Mouse (Mus musculus) c-Kit-positive CD71-positive TER-119-negative erythroid progenitor cells, embryonic 14.5 days (primary cell): ENCODE measurements around the gene Cep57l1.

Source experiments
- DNase-seq: peaks from one replicate; pipeline ENCODE4 v3.0.0-alpha.2; 2013; ENCODE audit warnings: low read depth

Cep57l1 gene

GRCm38 (mm10) chr10:41737245-41737644, 72.4 kb downstream of the Cep57l1 start:
- no peak for DNase-seq

DNA sequence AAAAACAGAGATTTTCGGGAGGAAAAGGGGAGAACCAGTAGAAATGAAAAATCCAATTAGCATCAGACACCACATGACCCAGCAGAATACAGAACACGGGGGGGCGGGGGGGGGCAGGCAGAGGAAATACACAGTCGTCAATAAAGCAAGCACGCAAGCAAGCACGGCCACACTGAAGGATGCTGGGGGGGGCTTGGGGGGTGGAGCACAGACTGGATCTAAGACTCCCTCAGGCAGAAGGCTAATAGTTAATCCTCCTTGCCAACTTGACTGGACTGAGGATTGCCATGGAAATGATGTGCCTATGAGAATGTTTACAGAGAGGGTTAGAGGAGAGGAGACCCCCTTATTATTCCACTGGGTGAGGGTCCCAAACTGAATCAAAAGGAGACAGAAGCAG, 74.3 kb downstream of the Cep57l1 start:
- DNase-seq, result no peak

DNA sequence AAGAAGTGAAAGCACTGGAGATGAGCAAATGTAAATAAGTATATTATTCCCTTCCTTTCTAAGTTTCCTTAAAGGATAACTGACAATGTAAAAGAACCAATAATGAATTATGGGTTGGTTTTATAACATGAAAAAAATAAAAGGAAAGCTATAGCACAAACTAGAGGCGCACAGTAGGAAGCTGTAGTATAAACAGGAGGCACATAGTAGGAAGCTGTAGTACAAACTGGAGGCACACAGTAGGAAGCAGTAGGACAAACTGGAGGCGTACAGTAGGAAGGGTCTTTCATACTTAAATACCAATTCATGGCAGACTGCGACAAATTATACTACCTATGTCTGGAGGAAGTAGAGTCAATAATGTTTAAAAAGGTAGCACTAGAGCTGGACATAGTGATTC, 76.5 kb downstream of the Cep57l1 start:
- no peak for DNase-seq

DNA sequence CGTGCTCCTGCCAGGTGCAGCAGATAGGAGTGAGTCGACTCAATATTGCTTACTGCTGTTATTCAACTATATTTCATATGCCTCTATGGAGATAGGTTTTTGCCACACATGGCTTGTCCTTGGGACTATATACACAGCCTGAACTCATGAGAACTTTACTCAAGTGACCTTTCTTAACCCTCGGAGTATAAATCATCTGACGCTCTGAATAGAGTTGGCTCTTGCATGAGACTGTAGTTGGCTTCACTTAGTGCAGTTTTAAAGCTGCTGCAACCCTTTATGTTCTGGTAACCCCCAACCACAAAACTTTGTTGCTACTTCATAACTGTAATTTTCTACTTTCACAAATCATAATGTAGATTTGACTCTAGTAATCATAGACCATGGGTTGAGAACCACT, 77.7 kb downstream of the Cep57l1 start:
- DNase-seq, result no peak

- DNase-seq, result no peak
These were observed 78.9 kb downstream of the Cep57l1 start for GRCm38 (mm10) chr10:41730746-41731145.

- DNase-seq, result no peak
These were observed 83.5 kb downstream of the Cep57l1 start for GRCm38 (mm10) chr10:41726215-41726614.

- no peak for DNase-seq
These were observed 90.1 kb downstream of the Cep57l1 start for GRCm38 (mm10) chr10:41719587-41719986.

GRCm38 (mm10) chr10:41716029-41716897, 93.4 kb downstream of the Cep57l1 start, which contains the start of gene Ccdc162:
TSS of gene Ccdc162 (minus strand) at chr10:41716634.
- DNase-seq, result no peak

DNA sequence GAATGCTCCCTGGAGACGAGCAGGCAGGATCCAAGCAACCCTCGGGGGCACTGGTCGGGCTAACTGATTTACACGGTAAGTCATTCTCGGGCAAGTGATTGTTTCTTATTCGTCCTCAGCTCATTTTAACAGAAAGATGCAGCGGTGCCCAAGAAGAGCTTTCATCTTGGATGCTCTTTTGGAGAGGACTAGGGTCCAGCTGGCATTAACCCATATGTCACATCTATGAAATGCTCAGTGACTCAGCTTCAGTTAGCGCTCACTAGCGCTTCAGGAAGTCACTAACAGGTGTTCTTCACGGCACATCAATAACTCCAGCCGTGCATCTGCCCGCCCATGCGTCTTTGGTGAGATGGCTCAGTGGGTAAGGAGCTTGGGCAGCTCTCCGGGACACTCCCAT, 94.1 kb downstream of the Cep57l1 start:
- no peak for DNase-seq

- no peak for DNase-seq
These were observed 98.2 kb downstream of the Cep57l1 start for GRCm38 (mm10) chr10:41711467-41711866.

GRCm38 (mm10) chr10:41710773-41711172, 98.9 kb downstream of the Cep57l1 start:
- DNase-seq, result no peak

- DNase-seq, result no peak
These were observed 100.3 kb downstream of the Cep57l1 start for GRCm38 (mm10) chr10:41709341-41709740.

- DNase-seq, result no peak
These were observed 110.0 kb downstream of the Cep57l1 start for GRCm38 (mm10) chr10:41699669-41700068.

- no peak for DNase-seq
These were observed 112.6 kb downstream of the Cep57l1 start for GRCm38 (mm10) chr10:41697040-41697439.

DNA sequence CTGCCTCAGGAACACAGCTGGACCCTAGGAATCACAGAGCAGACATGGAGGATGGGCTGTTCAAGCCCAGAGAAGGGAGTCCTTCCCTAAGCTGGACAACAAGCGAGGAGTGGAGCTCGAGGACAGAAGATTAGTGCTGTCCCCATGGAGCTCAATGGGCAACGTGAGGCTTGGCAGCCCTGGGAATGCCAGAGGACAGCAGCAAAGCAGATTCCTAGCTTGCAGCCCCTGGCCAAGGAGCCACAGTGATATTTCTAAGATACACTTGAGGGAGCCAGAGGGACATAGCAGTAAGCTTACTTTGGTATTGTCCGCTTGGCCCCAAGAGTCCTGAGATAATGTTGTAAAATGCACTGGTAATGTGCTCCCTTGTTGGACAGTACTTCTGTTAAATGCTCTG, 118.7 kb downstream of the Cep57l1 start:
- no peak for DNase-seq

- peak; percentile 44 for DNase-seq
These were observed 119.5 kb downstream of the Cep57l1 start for GRCm38 (mm10) chr10:41689941-41690887.

DNA sequence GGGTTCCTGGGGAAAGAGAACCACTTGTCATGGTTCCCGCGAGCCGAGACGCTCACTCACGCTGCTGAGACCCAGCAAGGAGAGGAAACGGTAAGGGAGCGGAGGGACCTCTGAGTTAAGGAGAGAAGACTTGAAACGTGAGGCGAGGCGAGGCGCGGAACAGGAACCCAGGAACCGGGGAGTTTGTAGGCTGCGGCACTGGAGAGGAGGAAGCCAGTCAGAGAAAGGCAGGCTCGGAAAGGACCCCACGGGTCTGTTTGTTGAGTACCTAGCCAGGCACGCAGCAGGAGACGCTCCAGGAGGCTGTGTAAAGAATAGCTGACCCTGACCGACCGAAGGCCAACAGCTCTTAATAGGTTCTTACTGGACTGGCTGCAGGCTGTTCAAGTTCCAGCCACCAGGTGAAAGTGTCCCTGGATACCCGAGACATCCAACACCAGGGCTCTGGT, 125.1 kb downstream of the Cep57l1 start:
- no peak for DNase-seq

DNA sequence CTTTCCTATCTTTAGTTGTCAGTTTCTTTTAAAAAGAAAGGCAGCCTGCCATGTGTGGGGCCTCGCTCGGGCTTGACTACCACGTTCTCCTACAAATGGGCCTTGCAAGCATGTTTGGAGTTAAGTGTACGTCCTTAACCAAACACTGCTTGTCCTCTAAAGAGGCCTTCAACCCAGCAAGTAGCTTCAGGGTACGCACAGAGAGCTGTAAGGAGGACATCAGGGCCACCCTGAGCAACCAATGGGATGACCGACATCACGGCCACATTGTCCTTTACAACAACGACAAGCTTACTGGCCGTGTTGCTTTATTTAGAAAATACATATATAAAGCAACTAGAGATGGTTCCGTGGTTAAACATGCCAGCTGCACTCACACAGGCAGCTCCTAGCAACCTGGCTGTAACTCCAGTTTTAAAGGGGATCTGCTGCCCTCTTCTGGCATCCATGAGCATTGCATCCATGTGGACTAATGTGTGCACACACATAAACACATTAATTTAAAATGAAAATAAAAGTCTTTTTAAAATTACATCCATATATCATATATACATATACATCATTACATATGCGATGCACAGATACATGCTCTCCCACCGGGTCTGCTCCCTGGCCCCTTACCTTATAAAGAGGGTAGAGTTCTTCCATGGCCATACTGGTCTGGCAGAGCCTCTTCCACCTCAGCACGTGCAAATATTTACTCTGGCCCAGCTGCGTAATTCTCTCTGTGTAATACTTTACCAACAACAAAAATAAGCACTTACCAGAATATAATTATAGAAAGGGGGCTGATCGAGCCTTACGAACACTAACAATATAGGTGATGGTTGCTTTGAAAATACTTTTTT, 126.9 kb downstream of the Cep57l1 start:
- DNase-seq, result peak; percentile 59

DNA sequence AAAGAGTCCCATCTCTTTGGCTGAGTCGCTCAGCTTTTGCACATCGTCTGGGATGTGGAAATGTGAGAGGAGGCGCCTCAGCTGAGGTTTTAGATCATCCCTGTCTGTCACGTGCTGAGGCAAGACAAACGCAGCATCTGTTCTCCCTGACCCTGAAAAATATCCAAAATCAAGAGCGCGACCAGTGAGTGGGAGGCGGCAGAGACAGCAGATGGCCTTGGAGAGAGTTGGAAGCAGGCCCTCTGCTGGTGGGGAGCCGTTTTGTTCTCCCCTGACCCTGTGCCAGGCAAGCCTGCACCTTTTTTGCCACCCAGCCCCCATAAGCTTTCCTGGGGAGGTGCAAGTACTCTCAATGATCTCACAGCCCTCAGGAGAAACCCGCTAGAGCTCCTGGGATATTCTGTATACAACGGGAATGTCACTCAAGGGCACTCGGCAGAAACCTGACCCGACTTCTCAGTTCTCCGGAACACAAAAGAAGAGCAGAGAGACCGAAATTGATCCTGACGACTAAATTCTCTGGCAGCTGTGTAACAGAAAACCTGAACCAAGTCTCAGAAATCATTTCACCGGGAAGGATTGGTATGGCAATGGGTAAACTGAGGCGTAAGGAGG, 130.8 kb downstream of the Cep57l1 start:
- DNase-seq, result no peak

- DNase-seq, result no peak
These were observed 132.3 kb downstream of the Cep57l1 start for GRCm38 (mm10) chr10:41677396-41677795.

DNA sequence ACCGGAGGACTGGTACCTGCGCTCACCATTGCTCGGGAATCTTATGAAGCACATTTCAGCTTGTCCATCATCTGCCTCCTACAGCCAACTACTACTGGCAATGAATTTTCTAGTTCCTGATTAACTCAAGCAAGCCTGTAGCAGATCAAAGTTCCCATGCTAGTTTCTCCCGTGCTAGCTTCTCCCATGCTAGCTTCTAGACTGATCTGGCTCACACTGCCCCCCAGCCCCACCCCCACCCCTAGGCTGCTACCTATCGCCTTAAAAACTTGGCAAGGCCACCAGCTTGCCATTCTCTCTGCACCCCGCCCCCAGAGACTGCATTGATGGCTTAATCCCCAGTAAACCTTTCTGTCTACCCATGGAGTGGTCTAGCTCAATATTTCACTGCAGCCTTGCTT, 133.0 kb downstream of the Cep57l1 start:
- no peak for DNase-seq
